Mouse (Mus musculus): Measurements from ENCODE around the gene Gpc3.

GRCm38 (mm10) chrX:52362241-52363011, 251.3 kb downstream of the Gpc3 start:
- no peak for TF ChIP-seq CTCF (IDR thresholded peaks at IDR 0.05; ENCODE audit: low read depth, low read length)
- no peak for TF ChIP-seq GATA1 (IDR thresholded peaks at IDR 0.05; ENCODE audit: borderline replicate concordance, low read length)
- TF ChIP-seq POLR2AphosphoS5 (IDR thresholded peaks at IDR 0.05; ENCODE audit: insufficient replicate concordance, low read depth, low read length) = no peak
- no peak for TF ChIP-seq TAL1 (conservative IDR thresholded peaks at IDR 0.05; ENCODE audit: low read depth, low read length)
- no peak for TF ChIP-seq GATA2 (IDR thresholded peaks at IDR 0.05; ENCODE audit: borderline replicate concordance, low read depth, low read length)
